Mouse (Mus musculus) limb, embryonic 13.5 days (tissue): Measurements from ENCODE around the gene Sema5a. TPM values are rescaled to one million over a fixed set of nuclear protein-coding genes. Genes with fewer than 3 reads are reported as not detected.
"Not testable (repeated sequence)": the region's sequence is repeated elsewhere in the genome, so short reads cannot be mapped to it uniquely, and the experiment has no call there.

Source experiments
- ATAC-seq: fragments of 200-750 bp; cut with Nextera tagmentation; 2 replicates; pipeline ENCODE4 v1.8.0; 2017; ENCODE audit warnings: low read depth, moderate number of reproducible peaks, moderate TSS enrichment; ENCODE audit not compliant: low FRiP score
- H3K27ac ChIP-seq: fragments of 300-500 bp; sonication (generic); 2 replicates; pipeline ENCODE4 v1.5.1; 2015; ENCODE audit warnings: inconsistent platforms, mild to moderate bottlenecking, moderate library complexity
- H3K27me3 ChIP-seq: fragments of 300-500 bp; sonication (generic); 2 replicates; pipeline ENCODE4 v1.6.1; 2015; ENCODE audit warnings: mild to moderate bottlenecking, inconsistent platforms
- H3K36me3 ChIP-seq: fragments of 300-500 bp; sonication (generic); 2 replicates; pipeline ENCODE4 v1.6.1; 2015; ENCODE audit warnings: inconsistent platforms, mild to moderate bottlenecking, moderate library complexity
- H3K4me1 ChIP-seq: fragments of 300-500 bp; sonication (generic); 2 replicates; pipeline ENCODE4 v1.6.1; 2015; ENCODE audit warnings: inconsistent platforms
- H3K4me2 ChIP-seq: fragments of 300-500 bp; sonication (generic); replicated peaks from 2 replicates; pipeline ENCODE4 v1.6.1; 2015; ENCODE audit warnings: inconsistent platforms, mild to moderate bottlenecking, moderate library complexity
- H3K4me3 ChIP-seq: fragments of 300-500 bp; sonication (generic); 2 replicates; pipeline ENCODE4 v1.5.1; 2015; ENCODE audit warnings: moderate library complexity, mild to moderate bottlenecking, inconsistent platforms
- H3K9ac ChIP-seq: fragments of 300-500 bp; sonication (generic); 2 replicates; pipeline ENCODE4 v1.6.1; 2015; ENCODE audit warnings: mild to moderate bottlenecking, inconsistent platforms
- H3K9me3 ChIP-seq: fragments of 300-500 bp; sonication (generic); 2 replicates; pipeline ENCODE4 v1.6.1; 2016; ENCODE audit warnings: inconsistent platforms
- WGBS: fragments of 180-500 bp; shearing (Covaris S2); methylation state at CpG from one replicate; pipeline ENCODE4 v1.1.7; 2015; 5-methylcytosine and 5-hydroxymethylcytosine counted together
- polyA plus RNA-seq: library from polyadenylated mRNA; unstranded; fragments of >200 nt; fragmentation: Nextera tagmentation; extraction: Ambion mirVana; gene quantifications from 2 replicates; pipeline ENCODE4 v1.2.1, GENCODE M21; 2015

Gene Sema5a
- polyA plus RNA-seq = 39.4 and 42.2 TPM in 2 replicates

DNA sequence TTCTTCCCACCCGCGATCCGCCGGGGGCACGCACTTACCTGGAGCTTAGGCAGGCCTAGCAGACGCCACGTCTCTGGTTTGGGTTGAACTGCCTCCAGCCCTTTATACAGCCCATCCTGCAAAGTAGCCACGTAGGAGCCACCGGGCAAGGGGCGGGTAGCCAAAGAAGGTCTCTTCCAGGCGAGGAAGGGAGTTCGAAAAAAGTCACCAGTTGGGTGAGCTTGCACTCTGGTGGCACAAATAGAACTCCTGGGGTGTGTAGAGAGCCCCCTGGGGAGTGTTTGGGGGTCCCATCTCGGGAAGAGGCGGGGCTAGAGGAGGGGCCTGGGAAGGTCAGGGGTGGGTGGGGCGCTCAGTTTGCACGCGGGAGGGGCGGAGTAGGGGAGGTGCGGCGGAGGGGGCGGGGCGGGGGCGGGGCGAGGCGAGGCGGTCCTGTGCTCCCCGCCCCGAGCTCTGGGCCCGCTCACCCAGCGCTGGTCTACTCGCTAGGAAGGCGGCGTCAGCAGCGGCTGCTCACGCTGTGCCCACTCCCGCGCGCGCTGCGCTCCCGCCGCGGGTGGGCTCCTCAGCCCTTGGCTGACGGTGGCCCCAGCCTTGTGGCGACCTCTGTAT, at the start of gene Sema5a:
Gene Sema5a (plus strand): TSS at position 467 of the 612 bp plus-strand sequence.
- Histone ChIP-seq H3K27ac (peak within 1 kb of the TSS; percentile 90), H3K9me3 (no peaks in the 10 kb centered on the region), H3K27me3 (no peaks in the 10 kb centered on the region), H3K4me1 (peaks cover 31% of the 10 kb centered on the region), H3K4me3 (peak within 1 kb of the TSS; percentile 77), H3K4me2 (peak within 1 kb of the TSS; percentile 89), H3K9ac (peak within 1 kb of the TSS; percentile 84), H3K36me3 (peaks cover 20% of the 10 kb centered on the region)
- peak; percentile 92 for ATAC-seq
- WGBS = 1% methylated on average over 43 of the region's 45 CpGs

DNA sequence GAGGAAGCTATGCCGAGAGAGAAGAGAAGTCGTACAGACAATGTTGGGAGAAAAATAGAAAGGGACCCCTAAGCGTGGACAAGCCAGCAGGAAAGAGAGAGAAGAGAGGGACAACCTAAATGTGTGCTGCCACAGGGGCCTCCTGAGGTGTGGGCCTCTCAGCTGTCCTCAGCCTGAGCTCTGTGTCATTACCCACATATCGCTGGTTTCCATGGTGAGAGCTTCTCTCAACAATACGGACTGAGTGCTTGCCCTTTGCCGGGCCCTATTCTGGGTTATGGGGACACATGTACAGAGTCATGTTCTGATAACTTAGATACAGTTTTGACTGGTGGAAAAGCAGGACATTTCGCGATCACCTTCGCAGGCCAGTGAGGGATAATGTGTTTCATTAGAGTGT, 46.5 kb upstream of the Sema5a start:
- peaks cover 11% of the 10 kb centered on the region; the same call in 1 of the 2 replicates for H3K4me1 ChIP-seq
- no peaks in the 10 kb centered on the region for H3K27me3 ChIP-seq
- no peak for ATAC-seq
- no peaks in the 10 kb centered on the region for H3K9me3 ChIP-seq
- H3K4me2 ChIP-seq = no peak overlapping the region
- no peak overlapping the region for H3K27ac ChIP-seq
- no peaks in the 10 kb centered on the region for H3K36me3 ChIP-seq
- WGBS = 79% methylated on average over 9 of the region's 9 CpGs
- H3K4me3 ChIP-seq = no peak overlapping the region
- no peak overlapping the region for H3K9ac ChIP-seq

DNA sequence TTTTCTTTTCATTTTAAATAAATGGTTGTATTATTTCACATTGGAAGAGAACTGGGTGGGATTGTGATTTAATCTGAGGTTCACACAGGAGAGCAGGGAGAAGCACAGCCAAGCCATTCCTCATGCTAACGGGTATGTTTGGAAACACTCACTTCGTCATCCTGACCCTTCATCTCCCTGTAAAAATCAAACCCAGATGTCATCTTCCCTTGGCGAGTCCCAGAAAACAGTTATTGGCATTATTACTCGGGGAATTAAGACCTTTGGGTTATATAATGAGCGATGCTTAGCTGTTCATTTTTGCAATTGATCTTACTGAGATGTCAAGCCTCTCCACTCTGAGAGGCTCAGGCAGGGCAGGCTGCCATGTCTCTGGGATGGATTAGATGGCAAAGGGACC, 46.0 kb upstream of the Sema5a start:
- Histone ChIP-seq H3K27ac (no peak overlapping the region), H3K9ac (no peak overlapping the region), H3K4me1 (peaks cover 11% of the 10 kb centered on the region; the same call in 1 of the 2 replicates), H3K4me3 (no peak overlapping the region), H3K27me3 (no peaks in the 10 kb centered on the region), H3K9me3 (no peaks in the 10 kb centered on the region), H3K36me3 (no peaks in the 10 kb centered on the region), H3K4me2 (no peak overlapping the region)
- WGBS = 21% methylated on average over 5 of the region's 5 CpGs
- no peak for ATAC-seq

DNA sequence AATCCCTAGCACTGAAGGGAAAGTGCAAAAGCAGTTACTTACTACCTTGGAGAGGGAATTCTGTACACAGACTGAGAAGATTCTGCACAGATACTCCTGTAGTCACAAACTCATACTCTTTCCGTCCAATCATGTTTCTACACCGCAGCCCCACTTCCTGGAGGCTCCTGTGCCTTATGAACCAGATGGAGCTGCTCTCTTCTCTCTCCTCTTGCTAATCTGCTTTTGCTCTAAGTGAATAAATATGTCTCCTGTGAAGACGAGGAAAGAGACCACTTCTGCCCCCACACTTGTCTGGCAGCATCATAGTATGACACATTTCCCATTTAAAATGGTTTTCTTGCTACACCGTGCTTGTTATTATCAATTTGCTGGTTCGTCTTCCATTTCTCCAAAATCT, 41.4 kb upstream of the Sema5a start:
- no peaks in the 10 kb centered on the region for H3K36me3 ChIP-seq
- WGBS = 79% methylated on average over 5 of the region's 5 CpGs
- H3K4me2 ChIP-seq = no peak overlapping the region
- peaks cover 7% of the 10 kb centered on the region; the same call in 1 of the 2 replicates for H3K4me1 ChIP-seq
- H3K27ac ChIP-seq = no peak overlapping the region
- no peak for ATAC-seq
- H3K4me3 ChIP-seq = no peak overlapping the region
- no peaks in the 10 kb centered on the region for H3K27me3 ChIP-seq
- H3K9me3 ChIP-seq = no peaks in the 10 kb centered on the region
- H3K9ac ChIP-seq = no peak overlapping the region

DNA sequence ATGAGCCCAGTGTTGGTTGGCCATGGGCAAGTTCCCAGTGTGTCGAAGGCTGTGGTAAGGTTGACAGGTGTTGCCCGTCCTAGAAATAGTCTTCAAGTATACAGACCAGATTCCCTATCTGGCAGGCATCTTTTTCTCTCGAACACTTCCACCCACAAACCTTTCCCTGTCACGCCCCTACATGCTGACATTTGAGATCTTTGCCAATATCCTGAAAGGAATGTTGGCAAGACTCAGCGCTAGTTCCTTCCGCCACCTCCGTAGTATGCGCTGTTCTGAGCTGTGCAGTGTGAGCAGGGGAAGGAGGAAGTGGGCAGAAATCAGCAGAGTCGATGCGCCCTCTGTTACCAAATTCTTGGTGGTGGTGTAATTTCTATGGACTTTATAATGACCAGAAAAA, 39.7 kb upstream of the Sema5a start:
- Histone ChIP-seq H3K27me3 (no peaks in the 10 kb centered on the region), H3K9me3 (no peaks in the 10 kb centered on the region), H3K27ac (no peak overlapping the region), H3K4me1 (no peaks in the 10 kb centered on the region), H3K9ac (no peak overlapping the region), H3K4me3 (no peak overlapping the region), H3K4me2 (no peak overlapping the region), H3K36me3 (no peaks in the 10 kb centered on the region)
- no peak for ATAC-seq
- WGBS = 92% methylated on average over 10 of the region's 10 CpGs

DNA sequence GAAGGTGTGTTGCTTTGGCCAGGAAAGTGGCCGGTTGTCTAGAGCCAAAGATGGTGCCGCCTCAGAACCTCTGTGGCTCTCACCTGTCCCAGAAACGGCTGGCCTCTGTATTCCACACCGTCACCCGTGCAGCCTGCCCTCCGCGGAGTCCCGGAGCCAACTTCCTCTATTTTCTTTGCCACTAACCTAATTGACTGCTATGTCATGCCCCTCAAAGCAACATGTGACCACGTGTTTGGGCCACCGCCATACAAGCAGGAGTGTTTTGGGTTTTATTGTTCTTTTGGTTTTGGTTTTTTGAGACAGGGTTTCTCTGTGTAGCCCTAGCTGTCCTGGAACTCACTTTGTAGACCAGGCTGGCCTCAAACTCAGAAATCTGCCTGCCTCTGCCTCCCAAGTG, 29.9 kb upstream of the Sema5a start:
- not testable (repeated sequence) for H3K27me3 ChIP-seq, H3K4me3 ChIP-seq, H3K4me2 ChIP-seq, H3K27ac ChIP-seq, H3K4me1 ChIP-seq, H3K9me3 ChIP-seq, ATAC-seq, H3K9ac ChIP-seq, H3K36me3 ChIP-seq
- WGBS = 91% methylated on average over 10 of the region's 10 CpGs

DNA sequence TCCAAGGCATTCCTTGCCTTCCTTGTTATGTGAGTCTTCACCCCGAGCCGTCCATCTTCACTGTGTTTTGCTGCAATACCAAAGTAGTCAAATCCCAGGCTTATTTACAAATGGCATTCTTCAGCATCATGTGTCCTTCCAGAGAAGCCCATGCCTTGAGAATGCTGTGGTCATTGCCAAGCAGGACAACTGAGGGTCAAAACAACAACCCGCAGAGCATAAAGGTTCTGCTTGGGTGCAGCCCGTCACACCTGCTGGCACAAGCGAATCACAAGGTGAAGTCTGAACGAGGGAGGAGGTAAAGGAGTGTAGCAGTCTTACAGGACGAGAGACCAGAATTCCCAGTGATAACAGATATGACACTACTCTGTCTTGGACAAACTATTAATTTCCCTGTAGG, 21.6 kb upstream of the Sema5a start:
- Histone ChIP-seq H3K27me3 (no peaks in the 10 kb centered on the region), H3K4me2 (no peak overlapping the region), H3K36me3 (no peaks in the 10 kb centered on the region), H3K27ac (no peak overlapping the region), H3K4me1 (no peaks in the 10 kb centered on the region), H3K4me3 (no peak overlapping the region), H3K9ac (no peak overlapping the region), H3K9me3 (no peaks in the 10 kb centered on the region)
- whole genome bisulfite sequencing = 91% methylated on average over 7 of the region's 7 CpGs
- ATAC-seq = no peak

DNA sequence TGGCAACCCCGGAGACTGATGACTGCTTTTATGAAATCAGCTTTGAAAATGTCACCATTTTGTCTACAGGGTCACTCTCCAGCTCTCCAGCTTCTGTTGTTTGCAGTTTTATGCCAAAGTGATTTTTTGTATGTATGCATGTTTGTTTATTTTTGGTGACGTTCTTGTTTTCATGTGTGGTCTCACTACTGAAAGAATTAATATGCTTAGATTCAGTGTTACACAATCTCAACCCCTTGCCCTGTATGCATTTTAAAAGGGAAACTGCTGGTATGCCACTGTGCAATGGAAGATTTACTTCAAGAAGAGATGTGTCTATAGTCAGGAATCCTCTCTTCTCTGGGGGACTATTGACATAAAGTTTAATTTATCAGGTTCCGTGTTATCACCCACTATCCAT, 19.2 kb upstream of the Sema5a start:
- WGBS = 90% methylated on average over 3 of the region's 3 CpGs
- no peaks in the 10 kb centered on the region for H3K4me1 ChIP-seq
- no peak for ATAC-seq

DNA sequence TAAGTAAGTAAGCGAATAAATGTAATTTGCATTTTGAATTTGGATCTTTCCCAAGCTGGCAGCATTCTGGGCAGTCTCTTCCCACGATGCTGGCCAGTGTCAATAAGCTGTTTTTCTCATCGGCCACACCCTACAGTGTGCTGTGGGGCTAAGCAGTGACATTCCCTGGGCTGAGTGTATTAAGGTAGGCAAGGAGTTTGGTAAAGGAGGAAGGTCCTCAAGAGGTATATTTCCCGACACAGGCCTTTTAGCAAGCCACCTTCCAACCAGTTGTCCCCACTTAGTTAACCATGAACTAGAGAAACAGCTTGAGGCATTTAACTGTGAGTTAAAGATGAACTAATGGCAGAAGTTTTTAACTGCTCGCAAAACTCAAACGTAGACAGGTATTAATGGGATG, 18.2 kb upstream of the Sema5a start:
- no peak overlapping the region for H3K27ac ChIP-seq
- no peaks in the 10 kb centered on the region for H3K9me3 ChIP-seq
- no peak for ATAC-seq
- H3K4me2 ChIP-seq = no peak overlapping the region
- H3K27me3 ChIP-seq = no peaks in the 10 kb centered on the region
- WGBS = 80% methylated on average over 6 of the region's 6 CpGs
- H3K4me1 ChIP-seq = no peaks in the 10 kb centered on the region
- H3K4me3 ChIP-seq = no peak overlapping the region
- H3K9ac ChIP-seq = no peak overlapping the region
- H3K36me3 ChIP-seq = no peaks in the 10 kb centered on the region

More for the DNA sequence above, 19.2 kb upstream of the Sema5a start:
- no peak overlapping the region for H3K27ac ChIP-seq
- no peaks in the 10 kb centered on the region for H3K27me3 ChIP-seq
- no peak overlapping the region for H3K4me2 ChIP-seq
- no peak overlapping the region for H3K9ac ChIP-seq
- no peak overlapping the region for H3K4me3 ChIP-seq
- H3K9me3 ChIP-seq = no peaks in the 10 kb centered on the region
- H3K36me3 ChIP-seq = no peaks in the 10 kb centered on the region

DNA sequence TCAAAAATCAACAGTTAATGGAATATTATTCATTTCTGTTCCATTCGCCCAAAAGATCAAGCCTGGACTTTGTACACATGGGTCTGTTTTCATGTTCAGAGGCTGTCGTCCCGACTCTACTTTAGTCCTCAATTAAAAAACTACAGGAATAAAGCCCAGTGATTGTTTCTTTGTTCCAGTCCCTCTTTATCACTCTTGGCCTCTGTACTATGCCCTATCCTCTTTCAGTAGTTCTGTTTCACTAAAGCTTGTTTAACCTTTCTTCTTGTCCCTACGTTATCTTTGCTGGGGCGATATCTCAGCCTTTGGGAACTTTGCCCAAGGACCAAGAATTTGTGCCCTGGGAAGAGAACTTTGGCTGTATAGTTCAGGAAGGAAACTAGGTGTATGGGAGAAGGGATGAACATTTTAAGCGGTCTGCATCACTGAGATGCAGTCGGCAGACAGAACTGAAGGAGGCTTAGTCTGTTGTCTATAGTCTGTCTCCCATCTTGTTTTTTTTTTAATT, 17.7 kb upstream of the Sema5a start:
- Histone ChIP-seq H3K9ac (no peak overlapping the region), H3K4me3 (no peak overlapping the region), H3K27ac (no peak overlapping the region), H3K9me3 (no peaks in the 10 kb centered on the region), H3K36me3 (no peaks in the 10 kb centered on the region), H3K4me1 (no peaks in the 10 kb centered on the region), H3K27me3 (no peaks in the 10 kb centered on the region), H3K4me2 (no peak overlapping the region)
- 90% methylated on average over 7 of the region's 7 CpGs for WGBS
- no peak for ATAC-seq

DNA sequence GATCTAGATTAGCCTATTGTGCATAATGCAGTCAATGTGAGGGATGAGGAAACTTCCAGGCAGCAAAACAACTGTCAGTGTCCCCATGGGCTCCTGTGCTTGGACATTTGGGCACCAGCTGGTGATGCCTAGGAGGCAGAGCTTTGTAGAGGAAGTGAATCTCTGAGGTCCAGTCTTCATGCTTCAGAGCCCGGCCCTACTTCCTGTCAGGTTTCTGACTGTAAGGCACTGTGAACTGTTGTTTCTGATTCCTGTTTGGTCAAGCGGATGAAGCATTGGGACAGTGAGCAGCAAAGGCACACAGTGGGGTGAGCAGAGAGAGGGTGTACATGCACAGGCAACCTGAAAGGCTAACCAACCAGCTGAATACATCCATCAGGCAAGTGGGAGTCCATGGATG, 14.5 kb upstream of the Sema5a start:
- Histone ChIP-seq H3K36me3 (no peaks in the 10 kb centered on the region), H3K9me3 (no peaks in the 10 kb centered on the region), H3K4me2 (no peak overlapping the region), H3K4me1 (no peaks in the 10 kb centered on the region), H3K27ac (no peak overlapping the region), H3K27me3 (no peaks in the 10 kb centered on the region), H3K9ac (no peak overlapping the region), H3K4me3 (no peak overlapping the region)
- 87% methylated on average over 2 of the region's 2 CpGs for WGBS
- no peak for ATAC-seq

DNA sequence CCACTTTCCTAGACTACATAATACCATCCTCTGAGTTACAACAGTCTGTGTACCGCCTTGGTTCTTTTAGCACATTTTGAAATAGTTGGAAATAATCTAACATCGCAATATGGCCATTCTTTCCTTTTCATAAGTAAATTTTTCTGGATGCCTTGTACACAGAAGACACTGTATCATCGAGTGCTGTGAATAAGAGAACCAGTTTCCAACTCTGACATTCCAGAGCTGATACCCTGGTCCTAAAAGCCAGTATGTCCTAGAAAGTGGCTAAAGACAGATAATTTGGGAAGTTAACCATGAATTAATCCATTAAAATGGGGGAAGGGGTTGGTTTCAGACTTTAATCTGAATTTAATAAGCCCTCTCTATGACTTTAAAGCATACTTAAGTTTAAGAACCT, 12.4 kb upstream of the Sema5a start:
- H3K9ac ChIP-seq = no peak overlapping the region
- H3K4me1 ChIP-seq = no peaks in the 10 kb centered on the region
- no peak overlapping the region for H3K27ac ChIP-seq
- no peaks in the 10 kb centered on the region for H3K36me3 ChIP-seq
- H3K27me3 ChIP-seq = no peaks in the 10 kb centered on the region
- WGBS = 91% methylated on average over 3 of the region's 3 CpGs
- ATAC-seq = no peak
- H3K4me3 ChIP-seq = no peak overlapping the region
- H3K4me2 ChIP-seq = no peak overlapping the region
- H3K9me3 ChIP-seq = no peaks in the 10 kb centered on the region

DNA sequence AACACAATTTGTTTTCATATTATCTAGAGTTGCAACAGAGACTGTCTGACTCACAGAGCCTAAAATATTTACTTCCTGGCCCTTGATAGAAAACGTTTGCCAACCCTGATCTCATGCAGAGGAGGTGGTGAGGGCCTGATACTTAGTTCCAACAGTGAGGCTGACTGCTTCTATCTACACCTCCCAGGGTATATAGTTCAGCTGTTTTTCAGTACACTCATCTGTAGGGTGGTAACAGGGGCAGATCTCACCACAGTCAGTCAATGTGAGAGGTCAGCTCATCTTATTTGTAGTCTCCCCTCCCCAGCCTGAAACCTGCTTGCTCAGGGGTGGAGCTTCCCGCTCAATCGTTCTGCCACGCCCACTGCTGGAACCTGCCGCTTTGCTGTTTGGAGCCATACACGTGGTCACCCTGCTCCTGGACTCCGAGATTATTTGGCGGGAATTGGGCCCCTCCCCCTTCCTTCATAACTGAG, 11.9 kb upstream of the Sema5a start:
- WGBS = 20% methylated on average over 8 of the region's 8 CpGs
- not testable (repeated sequence) for H3K27me3 ChIP-seq, H3K9ac ChIP-seq, ATAC-seq, H3K4me1 ChIP-seq, H3K4me3 ChIP-seq, H3K27ac ChIP-seq, H3K36me3 ChIP-seq, H3K9me3 ChIP-seq, H3K4me2 ChIP-seq
